Mouse (Mus musculus) limb, embryonic 15.5 days (tissue): Measurements from ENCODE around the gene Ttll13. TPM values are rescaled to one million over a fixed set of nuclear protein-coding genes. Genes with fewer than 3 reads are reported as not detected.
A peak's percentile ranks its signal among the peaks of the same experiment; 100 is the strongest.

Experiments
- ATAC-seq: fragments of 200-750 bp; cut with Nextera tagmentation; 2 replicates; pipeline ENCODE4 v1.8.0; 2017; ENCODE audit warnings: low read depth, moderate TSS enrichment; ENCODE audit not compliant: insufficient number of reproducible peaks, low FRiP score, low TSS enrichment
- H3K27ac ChIP-seq: fragments of 300-500 bp; sonication (generic); 2 replicates; pipeline ENCODE4 v1.5.1; 2015; ENCODE audit warnings: moderate library complexity, mild to moderate bottlenecking, inconsistent platforms
- H3K27me3 ChIP-seq: fragments of 300-500 bp; sonication (generic); 2 replicates; pipeline ENCODE4 v1.6.1; 2015; ENCODE audit warnings: inconsistent platforms
- H3K36me3 ChIP-seq: fragments of 300-500 bp; sonication (generic); 2 replicates; pipeline ENCODE4 v1.6.1; 2015; ENCODE audit warnings: inconsistent platforms
- H3K4me1 ChIP-seq: fragments of 300-500 bp; sonication (generic); 2 replicates; pipeline ENCODE4 v1.6.1; 2015; ENCODE audit warnings: inconsistent platforms
- H3K4me2 ChIP-seq: fragments of 300-500 bp; sonication (generic); 2 replicates; pipeline ENCODE4 v1.6.1; 2015; ENCODE audit warnings: mild to moderate bottlenecking, inconsistent platforms
- H3K4me3 ChIP-seq: fragments of 300-500 bp; sonication (generic); 2 replicates; pipeline ENCODE4 v1.5.1; 2015; ENCODE audit warnings: mild to moderate bottlenecking, inconsistent platforms
- H3K9ac ChIP-seq: fragments of 300-500 bp; sonication (generic); 2 replicates; pipeline ENCODE4 v1.6.1; 2015; ENCODE audit warnings: inconsistent platforms
- H3K9me3 ChIP-seq: fragments of 300-500 bp; sonication (generic); 2 replicates; pipeline ENCODE4 v1.6.1; 2016; ENCODE audit warnings: inconsistent platforms
- WGBS: fragments of 180-500 bp; shearing (Covaris S2); methylation state at CpG from one replicate; pipeline ENCODE4 v1.1.7; 2015; 5-methylcytosine and 5-hydroxymethylcytosine counted together
- polyA plus RNA-seq: library from polyadenylated mRNA; unstranded; fragments of >200 nt; fragmentation: Nextera tagmentation; extraction: Ambion mirVana; gene quantifications from 2 replicates; pipeline ENCODE4 v1.2.1, GENCODE M21; 2015

The Ttll13 gene
- polyA plus RNA-seq, 1 experiment from 2014 or later, result 1.1 TPM

DNA sequence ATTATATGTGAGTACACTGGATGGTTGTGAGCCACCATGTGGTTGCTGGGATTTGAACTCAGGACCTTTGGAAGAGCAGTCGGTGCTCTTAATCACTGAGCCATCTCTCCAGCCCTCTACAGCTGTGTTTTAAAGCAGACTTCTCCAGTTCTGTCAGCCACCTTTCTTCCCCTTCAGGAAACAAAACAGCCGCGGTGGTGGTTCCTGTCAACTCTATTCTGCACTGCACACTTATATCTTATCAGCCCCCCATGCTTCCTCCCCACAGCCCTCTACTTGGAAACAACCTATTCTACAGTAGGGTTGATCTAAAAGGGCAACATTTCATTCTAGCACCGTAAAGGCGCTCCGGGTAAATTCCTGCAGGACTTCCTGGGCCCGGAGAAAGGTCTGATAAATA is 683 bp downstream of the Ttll13 start:
- H3K9ac ChIP-seq, result no peak overlapping the region

DNA sequence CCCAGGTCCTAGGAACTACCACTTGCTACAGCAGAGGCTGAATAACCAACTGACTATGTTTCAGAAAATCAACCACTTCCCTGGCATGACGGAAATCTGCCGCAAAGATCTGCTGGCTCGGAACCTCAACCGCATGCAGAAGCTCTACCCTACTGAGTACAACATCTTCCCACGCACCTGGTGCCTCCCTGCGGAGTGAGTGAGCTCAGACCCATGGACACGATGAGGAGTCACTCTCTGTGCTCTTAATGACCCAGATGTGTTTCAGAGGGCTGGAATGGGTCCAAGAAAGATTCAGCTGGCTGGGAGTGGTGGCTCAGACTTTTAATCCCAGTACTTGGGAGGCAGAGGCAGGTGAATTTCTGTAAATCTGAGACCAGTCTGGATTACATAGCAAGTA is 6.3 kb downstream of the Ttll13 start:
- no peaks in the 10 kb centered on the region for H3K4me1 ChIP-seq
- no peaks in the 10 kb centered on the region for H3K9me3 ChIP-seq
- no peak overlapping the region for H3K27ac ChIP-seq
- H3K27me3 ChIP-seq, result peaks cover 10% of the 10 kb centered on the region
- ATAC-seq, result no peak
- no peak overlapping the region for H3K4me2 ChIP-seq
- no peak overlapping the region for H3K9ac ChIP-seq
- no peaks in the 10 kb centered on the region for H3K36me3 ChIP-seq
- H3K4me3 ChIP-seq, result no peak overlapping the region
- WGBS, result 77% methylated on average over 7 of the region's 7 CpGs

More for the DNA sequence above, 683 bp downstream of the Ttll13 start:
- H3K4me2 ChIP-seq, result peak overlapping the region; percentile 68
- 0 out of 2 replicates have a peak, but pooled peaks cover 2% of the 10 kb centered on the region for H3K36me3 ChIP-seq
- no peak overlapping the region for H3K27ac ChIP-seq
- H3K4me1 ChIP-seq, result 0 out of 2 replicates have a peak, but pooled peaks cover 2% of the 10 kb centered on the region
- no peaks in the 10 kb centered on the region for H3K27me3 ChIP-seq
- H3K9me3 ChIP-seq, result no peaks in the 10 kb centered on the region
- WGBS, result 67% methylated on average over 7 of the region's 7 CpGs
- ATAC-seq, result no peak
- H3K4me3 ChIP-seq, result peak overlapping the region; percentile 66

DNA sequence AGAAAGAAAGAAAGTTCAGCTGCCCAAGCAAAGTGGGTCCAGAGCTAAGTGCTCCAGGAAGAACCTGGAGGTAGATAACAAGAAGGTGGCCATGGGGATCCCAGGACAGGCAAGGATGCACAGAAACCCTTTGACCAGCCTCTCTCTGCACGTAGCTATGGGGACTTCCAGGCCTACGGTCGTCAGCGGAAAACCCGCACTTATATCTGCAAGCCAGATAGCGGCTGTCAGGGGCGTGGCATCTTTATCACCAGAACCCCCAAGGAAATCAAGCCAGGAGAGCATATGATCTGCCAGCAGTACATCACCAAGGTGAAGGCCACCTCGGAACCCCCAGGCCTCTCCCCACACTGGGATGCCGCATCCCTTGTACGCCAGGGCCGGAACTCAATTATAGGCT is 6.7 kb downstream of the Ttll13 start:
- no peaks in the 10 kb centered on the region for H3K4me1 ChIP-seq
- 81% methylated on average over 11 of the region's 11 CpGs for WGBS
- H3K36me3 ChIP-seq, result no peaks in the 10 kb centered on the region
- peaks cover 10% of the 10 kb centered on the region for H3K27me3 ChIP-seq
- H3K9me3 ChIP-seq, result no peaks in the 10 kb centered on the region
- ATAC-seq, result no peak
- H3K27ac ChIP-seq, result no peak overlapping the region
- H3K4me3 ChIP-seq, result no peak overlapping the region
- H3K4me2 ChIP-seq, result no peak overlapping the region
- H3K9ac ChIP-seq, result no peak overlapping the region

DNA sequence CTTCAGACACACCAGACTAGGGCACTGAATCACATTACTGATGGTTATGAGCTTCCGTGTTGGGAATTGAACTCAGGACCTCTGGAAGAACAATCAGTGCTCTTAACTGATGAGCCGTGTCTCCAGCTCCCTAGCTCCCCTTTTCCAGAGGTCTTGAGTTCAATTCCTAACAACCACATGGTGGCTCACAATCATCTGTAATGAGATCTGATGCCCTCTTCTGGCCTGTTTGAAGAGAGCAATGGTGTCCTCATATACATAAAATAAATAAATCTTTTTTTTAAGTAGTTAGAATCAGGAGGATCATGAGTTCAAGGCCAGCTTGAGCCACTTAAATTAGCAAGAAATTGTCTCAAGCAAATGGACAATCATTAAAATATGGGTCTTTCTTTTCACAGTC is 9.8 kb downstream of the Ttll13 start:
- WGBS, result 72% methylated on average over 2 of the region's 2 CpGs
- Histone ChIP-seq H3K9me3 (no peaks in the 10 kb centered on the region), H3K27me3 (peaks cover 24% of the 10 kb centered on the region), H3K9ac (no peak overlapping the region), H3K36me3 (no peaks in the 10 kb centered on the region), H3K4me2 (no peak overlapping the region), H3K4me1 (peaks cover 4% of the 10 kb centered on the region), H3K27ac (no peak overlapping the region), H3K4me3 (no peak overlapping the region)
- ATAC-seq, result no peak

DNA sequence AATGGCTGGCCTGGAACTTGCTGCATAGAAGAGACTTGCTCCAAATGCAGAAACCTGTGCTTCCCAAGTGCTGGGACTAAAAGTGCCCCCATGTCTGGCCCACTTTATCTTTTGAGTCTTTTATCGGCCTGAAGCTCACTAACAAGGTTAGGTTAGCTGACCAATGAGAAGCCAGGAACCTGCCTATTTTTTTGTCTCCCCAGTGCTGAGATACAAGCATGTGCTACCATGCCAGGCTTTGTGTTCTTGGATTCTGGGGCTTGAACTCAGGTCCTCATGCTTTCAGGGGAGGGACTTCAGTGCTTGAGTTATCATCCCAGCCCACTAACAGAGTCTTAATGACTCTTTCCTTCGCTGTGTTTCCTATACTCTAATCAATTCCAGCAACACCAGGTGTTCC is 11.5 kb downstream of the Ttll13 start:
- H3K36me3 ChIP-seq, result no peaks in the 10 kb centered on the region
- 47% methylated on average over 2 of the region's 2 CpGs for WGBS
- no peak overlapping the region for H3K9ac ChIP-seq
- H3K27ac ChIP-seq, result no peak overlapping the region
- no peak overlapping the region for H3K4me2 ChIP-seq
- peaks cover 13% of the 10 kb centered on the region for H3K4me1 ChIP-seq
- H3K4me3 ChIP-seq, result no peak overlapping the region
- H3K9me3 ChIP-seq, result no peaks in the 10 kb centered on the region
- peaks cover 24% of the 10 kb centered on the region for H3K27me3 ChIP-seq
- ATAC-seq, result no peak

DNA sequence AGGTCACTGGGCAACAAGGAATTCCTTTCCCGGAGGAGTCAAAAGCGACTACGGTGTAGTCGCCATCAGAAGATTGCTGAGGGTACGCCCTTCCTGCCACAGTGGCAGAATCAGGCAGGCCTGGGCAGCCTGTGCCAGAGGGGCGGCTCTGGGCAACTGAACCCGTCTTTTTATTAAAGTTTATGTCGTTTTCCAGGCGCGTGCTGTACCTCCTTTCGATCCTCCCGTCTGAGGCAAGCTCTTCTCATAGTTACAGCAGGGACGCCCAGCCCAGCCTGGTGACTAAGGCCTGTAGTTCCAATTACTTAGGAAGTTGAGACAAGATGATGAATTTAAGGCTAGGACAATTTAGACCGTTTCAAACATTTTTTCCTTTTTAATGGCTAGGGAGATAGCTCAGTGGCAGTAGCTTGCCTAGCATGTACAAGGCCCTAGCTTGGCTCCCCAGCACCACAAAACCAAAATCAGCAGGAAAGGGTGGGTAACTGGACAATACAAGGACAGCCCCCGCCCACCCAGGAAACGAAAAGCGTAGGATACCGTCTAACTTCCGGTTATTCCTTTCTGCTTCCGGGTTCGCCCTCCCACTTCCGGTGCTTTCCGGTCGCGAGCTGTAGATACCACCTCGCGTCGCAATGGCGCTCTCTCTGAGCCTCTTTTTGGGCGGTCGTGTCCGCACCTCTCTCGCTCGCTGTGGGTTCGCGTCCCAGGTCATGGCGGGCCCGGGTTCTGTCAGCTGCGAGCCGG is 14.6 kb downstream of the Ttll13 start, which contains the start of gene Ngrn:
Ngrn (plus strand) TSS at position 591 of the 747 bp plus-strand sequence.
- H3K27ac ChIP-seq, result peak within 1 kb of the TSS; percentile 87
- H3K9ac ChIP-seq, result peak within 1 kb of the TSS; percentile 80
- H3K36me3 ChIP-seq, result peaks cover 21% of the 10 kb centered on the region
- WGBS, result 25% methylated on average over 40 of the region's 40 CpGs
- H3K4me1 ChIP-seq, result peaks cover 13% of the 10 kb centered on the region
- no peaks in the 10 kb centered on the region for H3K9me3 ChIP-seq
- H3K4me2 ChIP-seq, result peak within 1 kb of the TSS; percentile 78
- peak; percentile 83 for ATAC-seq
- H3K4me3 ChIP-seq, result peak within 1 kb of the TSS; percentile 88
- H3K27me3 ChIP-seq, result peaks cover 20% of the 10 kb centered on the region

DNA sequence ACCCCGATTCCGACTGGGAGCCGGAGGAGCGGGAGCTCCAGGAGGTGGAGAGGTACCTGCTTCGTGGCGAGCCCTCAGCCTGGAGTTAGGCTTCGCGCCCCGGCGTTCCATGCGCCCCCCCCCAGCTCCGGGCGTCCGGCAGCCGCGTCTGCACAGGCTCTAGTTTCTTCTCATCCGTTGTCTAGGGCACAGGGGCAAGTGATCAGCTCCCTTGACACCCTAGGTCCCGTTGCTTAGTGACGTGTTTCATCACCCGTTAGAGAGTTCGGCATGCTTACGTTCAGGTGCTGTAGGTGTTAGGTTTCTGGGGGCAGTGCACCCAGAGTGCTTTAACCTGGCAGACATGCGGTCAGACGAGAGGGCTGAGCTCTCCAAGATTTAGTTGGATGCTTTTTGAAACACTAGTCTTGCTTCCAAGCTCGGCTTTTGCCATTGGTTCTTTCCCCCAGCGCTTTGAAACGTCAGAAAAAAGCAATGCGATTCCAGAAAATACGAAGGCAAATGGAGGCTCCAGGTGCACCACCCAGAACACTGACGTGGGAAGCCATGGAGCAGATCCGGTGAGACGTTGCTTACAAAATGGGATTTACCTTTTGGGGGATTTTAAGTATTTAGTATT is 15.3 kb downstream of the Ttll13 start:
- Histone ChIP-seq H3K27me3 (peaks cover 20% of the 10 kb centered on the region), H3K27ac (peak overlapping the region; percentile 87), H3K4me1 (peaks cover 13% of the 10 kb centered on the region), H3K4me3 (peak overlapping the region; percentile 88), H3K9ac (peak overlapping the region; percentile 80), H3K9me3 (no peaks in the 10 kb centered on the region), H3K4me2 (peak overlapping the region; percentile 78), H3K36me3 (peaks cover 28% of the 10 kb centered on the region)
- WGBS, result 2% methylated on average over 32 of the region's 32 CpGs
- ATAC-seq, result peak; percentile 30; the same call in 1 of the 2 replicates

DNA sequence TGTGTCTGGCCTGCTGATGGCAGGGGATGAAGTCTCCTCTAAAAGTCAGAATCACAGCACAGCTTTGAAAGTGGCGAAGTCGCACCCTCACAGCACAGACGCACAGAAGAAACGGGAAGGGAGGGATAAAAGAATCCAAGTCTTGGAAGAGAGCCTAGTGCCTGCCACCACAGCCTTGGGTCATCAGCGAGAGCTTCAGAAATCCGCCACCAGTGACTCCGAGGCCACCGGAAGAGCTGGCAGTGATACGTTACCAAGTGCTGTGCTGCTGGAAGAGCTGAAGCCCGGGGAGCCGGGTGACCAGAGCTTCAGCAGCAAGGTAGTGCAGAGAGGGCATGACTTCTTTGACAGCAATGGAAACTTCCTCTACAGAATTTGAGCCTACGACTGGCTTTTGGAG is 18.4 kb downstream of the Ttll13 start:
- Histone ChIP-seq H3K4me3 (no peak overlapping the region), H3K9ac (no peak overlapping the region), H3K27ac (no peak overlapping the region), H3K27me3 (peaks cover under 1% of the 10 kb centered on the region; the same call in 1 of the 2 replicates), H3K4me1 (peaks cover 20% of the 10 kb centered on the region), H3K36me3 (peaks cover 35% of the 10 kb centered on the region), H3K4me2 (no peak overlapping the region), H3K9me3 (no peaks in the 10 kb centered on the region)
- WGBS, result 94% methylated on average over 12 of the region's 12 CpGs
- no peak for ATAC-seq

DNA sequence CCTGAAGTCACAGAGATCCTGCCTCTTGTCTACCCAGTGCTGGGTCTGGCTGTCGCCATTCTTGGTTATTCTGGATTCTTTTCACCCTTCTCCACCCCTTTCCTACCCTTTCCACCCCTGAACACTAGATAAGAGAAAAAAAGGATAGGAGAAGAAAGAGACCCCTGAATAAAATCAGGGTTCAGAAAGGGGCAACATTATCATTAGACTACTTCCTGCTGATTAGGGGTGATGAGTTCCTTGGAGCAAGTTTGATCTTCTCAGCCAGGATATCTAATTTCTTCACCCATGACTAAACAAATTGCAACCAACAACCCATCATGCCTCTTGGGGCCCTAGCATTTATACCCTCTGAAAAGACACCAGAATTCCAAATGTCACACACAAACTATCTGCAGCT is 21.6 kb downstream of the Ttll13 start:
- Histone ChIP-seq H3K27ac (no peak overlapping the region), H3K4me2 (no peak overlapping the region), H3K4me3 (no peak overlapping the region), H3K36me3 (peaks cover 42% of the 10 kb centered on the region), H3K4me1 (peaks cover 16% of the 10 kb centered on the region), H3K27me3 (no peaks in the 10 kb centered on the region), H3K9me3 (no peaks in the 10 kb centered on the region), H3K9ac (no peak overlapping the region)
- 85% methylated on average over 1 of the region's 1 CpGs for WGBS
- ATAC-seq, result no peak

DNA sequence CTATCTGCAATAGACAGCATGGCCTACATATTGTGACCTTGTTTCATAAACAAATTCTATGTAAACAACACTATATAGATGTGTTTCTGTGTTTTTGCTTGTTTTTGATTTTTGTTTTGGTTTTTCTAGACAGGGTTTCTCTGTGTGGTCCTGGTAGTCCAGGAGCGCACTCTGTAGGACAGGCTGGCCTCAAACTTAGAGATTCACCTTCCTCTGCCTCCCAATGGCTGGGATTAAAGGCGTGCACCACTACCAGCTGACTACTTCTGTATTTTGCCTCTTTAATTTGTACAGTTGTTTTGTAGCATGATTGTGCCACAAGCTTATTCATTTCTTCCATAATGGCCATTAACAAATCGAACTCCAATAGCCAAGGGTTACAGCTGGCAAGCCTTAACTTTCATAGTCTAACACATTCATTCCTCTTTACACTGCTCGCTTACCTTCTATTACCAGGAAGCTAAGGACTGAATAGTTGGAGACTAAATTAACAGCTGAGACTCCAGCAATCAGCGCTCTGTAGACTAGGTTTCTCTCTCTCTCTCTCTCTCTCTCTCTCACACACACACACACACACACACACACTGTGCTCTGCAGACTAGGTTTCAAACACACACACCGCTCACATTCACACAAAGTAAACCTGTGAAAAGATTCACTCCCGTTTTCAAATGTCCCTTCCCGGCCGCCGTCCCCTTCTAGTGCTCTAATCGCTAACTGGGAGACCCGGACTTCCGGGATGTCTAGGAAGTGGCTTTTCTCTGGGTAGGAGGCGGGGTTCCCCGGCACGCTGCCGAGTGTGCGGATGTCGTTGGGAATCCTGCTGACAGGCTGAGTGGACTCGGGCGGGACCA is 22.9 kb downstream of the Ttll13 start, which contains the start of gene Vps33b:
Vps33b (plus strand) TSS at position 753 of the 854 bp plus-strand sequence.
- H3K9me3 ChIP-seq, result no peaks in the 10 kb centered on the region
- no peaks in the 10 kb centered on the region for H3K27me3 ChIP-seq
- peak within 1 kb of the TSS; percentile 89 for H3K4me2 ChIP-seq
- H3K9ac ChIP-seq, result peak within 1 kb of the TSS; percentile 75
- H3K36me3 ChIP-seq, result peaks cover 48% of the 10 kb centered on the region
- peaks cover 16% of the 10 kb centered on the region for H3K4me1 ChIP-seq
- 5% methylated on average over 21 of the region's 21 CpGs for WGBS
- peak within 1 kb of the TSS; percentile 83 for H3K4me3 ChIP-seq
- peak; percentile 53; the same call in 1 of the 2 replicates for ATAC-seq
- peak within 1 kb of the TSS; percentile 57 for H3K27ac ChIP-seq

DNA sequence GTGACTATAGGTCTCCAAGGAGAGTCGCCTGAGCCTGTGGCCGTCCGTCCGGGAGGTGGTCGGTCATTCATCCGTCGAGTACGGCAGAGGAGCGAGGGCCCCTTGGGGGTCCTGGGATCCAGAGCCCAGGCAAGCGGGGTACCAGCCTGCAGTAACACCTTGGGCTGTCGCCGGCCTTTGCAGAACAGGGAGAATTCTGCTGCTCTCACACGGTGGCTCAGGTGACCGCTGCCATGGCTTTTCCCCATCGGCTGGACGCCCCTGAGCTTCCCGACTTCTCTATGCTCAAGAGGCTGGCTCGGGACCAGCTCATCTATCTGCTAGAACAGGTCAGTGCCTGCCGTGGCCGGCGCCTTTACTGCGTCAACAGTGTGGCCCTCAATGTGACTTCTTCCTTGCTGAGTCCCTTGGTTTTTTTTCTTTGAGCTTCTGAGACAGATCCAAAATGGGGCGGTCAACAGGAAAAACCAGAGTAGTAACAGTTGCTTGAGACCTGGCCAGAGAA is 23.6 kb downstream of the Ttll13 start:
- peak overlapping the region; percentile 83 for H3K4me3 ChIP-seq
- no peaks in the 10 kb centered on the region for H3K27me3 ChIP-seq
- peak overlapping the region; percentile 89 for H3K4me2 ChIP-seq
- peaks cover 48% of the 10 kb centered on the region for H3K36me3 ChIP-seq
- peak overlapping the region; percentile 75 for H3K9ac ChIP-seq
- under 1% methylated on average over 23 of the region's 23 CpGs for WGBS
- peak; percentile 48; the same call in 1 of the 2 replicates for ATAC-seq
- peaks cover 16% of the 10 kb centered on the region for H3K4me1 ChIP-seq
- H3K27ac ChIP-seq, result peak overlapping the region; percentile 57
- 0 out of 2 replicates have a peak, but pooled peaks cover 4% of the 10 kb centered on the region for H3K9me3 ChIP-seq
